Mouse (Mus musculus) forebrain, embryonic 11.5 days (tissue): ENCODE data around the gene Sptbn4. TPM values are rescaled to one million over a fixed set of nuclear protein-coding genes. Genes with fewer than 3 reads are reported as not detected.
"Not testable (repeated sequence)": the region's sequence is repeated elsewhere in the genome, so short reads cannot be mapped to it uniquely, and the experiment has no call there.

Experiments
- ATAC-seq: fragments of 200-750 bp; cut with Nextera tagmentation; replicated peaks from 2 replicates; pipeline ENCODE4 v1.8.0; 2017; ENCODE audit warnings: moderate TSS enrichment; ENCODE audit not compliant: low FRiP score
- DNase-seq: peaks from one replicate; pipeline ENCODE4 v3.0.0-alpha.2; 2017; ENCODE audit warnings: low spot score
- H3K27ac ChIP-seq: fragments of 300-500 bp; sonication (generic); 2 replicates; pipeline ENCODE4 v1.5.1; 2014; ENCODE audit warnings: low read depth, low read length
- H3K27me3 ChIP-seq: fragments of 300-500 bp; sonication (generic); 2 replicates; pipeline ENCODE4 v1.6.1; 2014; ENCODE audit warnings: mild to moderate bottlenecking, low read length, mixed read lengths; ENCODE audit not compliant: control insufficient read depth, insufficient read depth
- H3K36me3 ChIP-seq: fragments of 300-500 bp; sonication (generic); 2 replicates; pipeline ENCODE4 v1.6.1; 2014; ENCODE audit warnings: mild to moderate bottlenecking, low read length, moderate library complexity, mixed read lengths; ENCODE audit not compliant: control insufficient read depth, insufficient read depth
- H3K4me1 ChIP-seq: fragments of 300-500 bp; sonication (generic); replicated peaks from 2 replicates; pipeline ENCODE4 v1.6.1; 2014; ENCODE audit warnings: low read length, mixed read lengths; ENCODE audit not compliant: control insufficient read depth, insufficient read depth
- H3K4me2 ChIP-seq: fragments of 300-500 bp; sonication (generic); 2 replicates; pipeline ENCODE4 v1.6.1; 2014; ENCODE audit warnings: low read depth, mild to moderate bottlenecking, low read length, moderate library complexity, mixed read lengths; ENCODE audit not compliant: severe bottlenecking
- H3K4me3 ChIP-seq: fragments of 300-500 bp; sonication (generic); 2 replicates; pipeline ENCODE4 v1.5.1; 2014; ENCODE audit warnings: low read depth, low read length
- H3K9ac ChIP-seq: fragments of 300-500 bp; sonication (generic); 2 replicates; pipeline ENCODE4 v1.6.1; 2014; ENCODE audit warnings: low read length
- H3K9me3 ChIP-seq: fragments of 300-500 bp; sonication (generic); 2 replicates; pipeline ENCODE4 v1.6.1; 2016; ENCODE audit warnings: low read length, mixed read lengths; ENCODE audit not compliant: control insufficient read depth
- WGBS: fragments of 180-500 bp; shearing (Covaris S2); extraction: QIAGEN DNeasy Blood & Tissue Kit; methylation state at CpG from one replicate; pipeline ENCODE4 v1.1.7; 2014; 5-methylcytosine and 5-hydroxymethylcytosine counted together
- polyA plus RNA-seq: library from polyadenylated mRNA; unstranded; fragments of >200 nt; fragmentation: Nextera tagmentation; extraction: Ambion mirVana; gene quantifications from 2 replicates; pipeline ENCODE4 v1.2.1, GENCODE M21; 2014

The Sptbn4 gene
- polyA plus RNA-seq: 0.19 and 0.28 TPM in 2 replicates

DNA sequence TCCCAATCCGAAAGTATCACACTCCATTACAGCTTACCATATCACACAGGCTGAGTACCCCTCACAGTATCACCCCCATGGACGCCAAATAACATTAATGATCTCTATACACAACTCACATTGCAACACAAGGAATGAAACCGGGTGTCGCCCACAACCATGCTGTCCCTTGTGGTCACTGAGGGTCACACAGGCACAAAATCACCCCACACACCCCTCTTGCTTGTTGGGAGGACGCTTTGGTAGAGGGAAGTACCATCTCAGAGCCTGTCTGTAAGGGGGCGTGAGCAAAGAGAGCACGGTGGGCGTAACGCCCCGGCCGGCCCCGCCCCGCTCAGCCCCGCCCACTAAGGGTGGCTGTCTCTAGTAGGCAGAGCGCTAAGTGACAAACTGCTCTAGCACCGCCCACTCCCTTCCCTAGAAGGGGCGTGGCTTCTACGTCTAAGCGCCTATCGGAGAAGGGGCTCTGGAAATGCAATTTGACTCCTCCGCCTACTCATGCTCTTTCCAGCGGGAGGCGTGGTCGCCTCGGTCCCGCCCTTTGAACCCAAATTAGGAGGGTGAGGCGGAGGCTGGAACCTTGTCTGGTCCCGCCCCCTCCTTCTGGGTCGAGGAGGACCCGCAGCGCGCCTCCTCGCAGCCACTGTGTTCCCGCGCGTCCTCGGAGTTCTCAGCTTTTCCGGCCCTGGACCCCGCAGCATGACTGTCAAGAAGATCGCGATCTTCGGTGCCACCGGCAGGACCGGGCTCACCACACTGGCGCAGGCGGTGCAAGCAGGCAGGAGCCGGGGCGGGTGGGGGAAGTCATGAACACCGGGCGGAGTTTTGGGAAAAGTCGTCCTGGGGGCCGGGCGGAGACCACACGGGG, at the start of gene Sptbn4, which contains the start of gene Blvrb:
TSS of gene Sptbn4 (minus strand) at position 268 of the 868 bp plus-strand sequence.
TSS of gene Blvrb (plus strand) at position 560 of the 868 bp plus-strand sequence.
- peak within 1 kb of the TSS; percentile 93 for H3K4me2 ChIP-seq
- H3K9me3 ChIP-seq: no peaks in the 10 kb centered on the region; the same call in 1 of the 2 replicates
- peaks cover 26% of the 10 kb centered on the region for H3K27me3 ChIP-seq
- WGBS: under 1% methylated on average over 53 of the region's 54 CpGs
- 0 out of 2 replicates have a peak within 1 kb of the TSS, but pooled peaks have one; percentile 3 for H3K27ac ChIP-seq
- H3K9ac ChIP-seq: peak within 1 kb of the TSS; percentile 64
- DNase-seq (peak; percentile 98), ATAC-seq (peak; percentile 97)
- H3K36me3 ChIP-seq: no peaks in the 10 kb centered on the region
- H3K4me1 ChIP-seq: peaks cover 10% of the 10 kb centered on the region; the same call in 1 of the 2 replicates
- H3K4me3 ChIP-seq: peak within 1 kb of the TSS; percentile 54

DNA sequence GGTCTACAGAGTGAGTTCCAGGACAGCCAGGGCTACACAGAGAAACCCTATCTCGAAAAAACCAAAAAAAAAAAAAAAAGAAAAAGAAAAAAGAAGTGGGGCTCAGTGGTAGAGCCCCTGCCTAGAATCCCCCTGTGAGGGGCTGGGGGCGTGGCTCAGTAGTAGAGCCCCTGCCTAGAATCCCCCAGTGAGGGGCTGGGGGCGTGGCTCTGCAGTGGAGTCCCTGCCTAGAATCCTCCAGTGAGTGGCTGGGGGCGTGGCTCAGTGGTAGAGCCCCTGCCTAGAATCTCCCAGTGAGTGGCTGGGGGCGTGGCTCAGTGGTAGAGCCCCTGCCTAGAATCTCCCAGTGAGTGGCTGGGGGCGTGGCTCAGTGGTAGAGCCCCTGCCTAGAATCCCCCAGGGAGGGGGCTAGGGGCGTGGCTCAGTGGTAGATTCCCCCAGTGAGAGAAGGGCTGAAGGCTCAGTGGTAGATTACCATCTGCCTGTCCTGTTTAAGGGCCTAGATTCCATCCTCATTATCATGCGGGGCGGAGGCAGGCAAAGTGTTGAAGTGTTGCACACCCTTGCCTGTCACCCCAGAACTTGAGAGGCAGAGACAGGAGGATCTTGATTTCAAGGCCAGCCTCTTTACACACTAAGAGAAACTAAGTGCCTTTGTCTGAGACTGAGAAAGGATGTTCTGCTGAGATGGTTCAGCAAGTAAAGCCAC, 47.3 kb upstream of the Sptbn4 start:
- H3K27me3 ChIP-seq, H3K4me3 ChIP-seq, H3K9me3 ChIP-seq, H3K36me3 ChIP-seq, H3K4me2 ChIP-seq, H3K27ac ChIP-seq, H3K9ac ChIP-seq, ATAC-seq, H3K4me1 ChIP-seq, DNase-seq: not testable (repeated sequence)
- 92% methylated on average over 8 of the region's 9 CpGs for WGBS

DNA sequence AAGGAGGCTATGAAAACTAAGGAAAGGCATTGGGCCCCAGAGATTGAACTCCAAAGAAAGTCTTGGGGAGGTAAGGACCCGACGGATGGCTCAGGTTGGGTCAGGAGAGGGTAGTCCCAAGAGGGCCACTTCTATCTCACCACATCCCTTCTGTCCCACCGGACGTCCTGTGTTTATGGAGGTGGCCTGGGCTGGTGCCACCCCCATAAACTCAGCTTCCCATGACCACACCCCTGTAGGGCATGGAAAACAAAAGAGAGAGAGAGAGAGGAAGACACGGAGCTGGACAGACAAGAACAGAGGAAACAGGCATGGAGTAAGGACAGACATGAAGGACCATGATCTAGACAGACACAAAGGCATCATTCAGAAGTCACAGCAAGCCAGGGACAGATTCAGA, 46.0 kb upstream of the Sptbn4 start:
- Histone ChIP-seq H3K4me2 (no peak overlapping the region), H3K9me3 (no peaks in the 10 kb centered on the region), H3K36me3 (no peaks in the 10 kb centered on the region), H3K27ac (no peak overlapping the region), H3K4me3 (no peak overlapping the region), H3K4me1 (0 out of 2 replicates have a peak, but pooled peaks cover 4% of the 10 kb centered on the region), H3K27me3 (no peaks in the 10 kb centered on the region), H3K9ac (no peak overlapping the region)
- WGBS: 91% methylated on average over 5 of the region's 5 CpGs
- no peak for ATAC-seq
- no peak for DNase-seq

DNA sequence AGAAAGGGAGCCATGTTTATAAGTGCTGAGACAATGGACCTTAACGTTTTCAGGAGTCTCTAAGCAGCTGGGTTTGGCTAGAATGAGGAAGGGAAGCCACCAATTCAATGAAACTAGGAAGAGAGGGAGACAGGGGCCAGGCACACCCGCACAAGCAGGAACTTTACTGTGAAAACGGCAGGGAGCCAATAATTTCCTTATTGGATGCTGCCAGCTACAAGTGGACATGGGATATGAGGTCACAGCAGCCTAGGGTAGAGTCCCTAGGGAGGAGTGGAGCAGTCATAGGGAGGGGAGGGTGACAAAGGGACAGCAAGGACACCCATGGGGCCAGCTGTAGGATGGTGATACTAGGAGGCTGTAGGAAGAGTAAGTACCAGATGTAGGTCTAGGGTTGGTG, 45.5 kb upstream of the Sptbn4 start:
- no peak for DNase-seq
- Histone ChIP-seq H3K27me3 (no peaks in the 10 kb centered on the region), H3K9me3 (no peaks in the 10 kb centered on the region), H3K27ac (no peak overlapping the region), H3K4me3 (no peak overlapping the region), H3K4me1 (peaks cover 7% of the 10 kb centered on the region; the same call in 1 of the 2 replicates), H3K9ac (no peak overlapping the region), H3K4me2 (no peak overlapping the region), H3K36me3 (no peaks in the 10 kb centered on the region)
- WGBS: 81% methylated on average over 3 of the region's 3 CpGs
- no peak for ATAC-seq

DNA sequence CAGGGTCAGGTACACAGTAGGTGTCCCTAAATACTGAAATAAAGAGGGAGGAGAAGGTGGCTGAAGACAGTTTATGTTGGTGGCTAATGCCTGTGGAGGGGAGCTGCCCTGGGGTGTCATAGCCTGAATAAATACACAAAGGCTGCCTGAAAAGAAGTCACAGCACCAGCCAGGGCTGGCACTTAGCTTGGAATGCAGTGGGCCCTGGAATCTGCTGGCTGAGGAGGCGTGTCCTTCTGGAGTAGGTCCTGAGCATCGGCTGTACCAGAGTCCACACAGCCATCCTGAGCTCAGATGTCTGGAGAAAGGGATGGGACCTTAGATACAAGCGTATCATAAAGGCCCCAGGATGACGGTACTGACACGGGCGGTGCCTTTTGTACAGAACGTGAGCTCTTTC, 44.4 kb upstream of the Sptbn4 start:
- Histone ChIP-seq H3K27ac (no peak overlapping the region), H3K9ac (no peak overlapping the region), H3K4me1 (peaks cover 11% of the 10 kb centered on the region; the same call in 1 of the 2 replicates), H3K4me2 (no peak overlapping the region), H3K36me3 (no peaks in the 10 kb centered on the region), H3K4me3 (no peak overlapping the region), H3K27me3 (no peaks in the 10 kb centered on the region), H3K9me3 (no peaks in the 10 kb centered on the region)
- WGBS: 81% methylated on average over 7 of the region's 7 CpGs
- no peak for ATAC-seq
- no peak for DNase-seq

DNA sequence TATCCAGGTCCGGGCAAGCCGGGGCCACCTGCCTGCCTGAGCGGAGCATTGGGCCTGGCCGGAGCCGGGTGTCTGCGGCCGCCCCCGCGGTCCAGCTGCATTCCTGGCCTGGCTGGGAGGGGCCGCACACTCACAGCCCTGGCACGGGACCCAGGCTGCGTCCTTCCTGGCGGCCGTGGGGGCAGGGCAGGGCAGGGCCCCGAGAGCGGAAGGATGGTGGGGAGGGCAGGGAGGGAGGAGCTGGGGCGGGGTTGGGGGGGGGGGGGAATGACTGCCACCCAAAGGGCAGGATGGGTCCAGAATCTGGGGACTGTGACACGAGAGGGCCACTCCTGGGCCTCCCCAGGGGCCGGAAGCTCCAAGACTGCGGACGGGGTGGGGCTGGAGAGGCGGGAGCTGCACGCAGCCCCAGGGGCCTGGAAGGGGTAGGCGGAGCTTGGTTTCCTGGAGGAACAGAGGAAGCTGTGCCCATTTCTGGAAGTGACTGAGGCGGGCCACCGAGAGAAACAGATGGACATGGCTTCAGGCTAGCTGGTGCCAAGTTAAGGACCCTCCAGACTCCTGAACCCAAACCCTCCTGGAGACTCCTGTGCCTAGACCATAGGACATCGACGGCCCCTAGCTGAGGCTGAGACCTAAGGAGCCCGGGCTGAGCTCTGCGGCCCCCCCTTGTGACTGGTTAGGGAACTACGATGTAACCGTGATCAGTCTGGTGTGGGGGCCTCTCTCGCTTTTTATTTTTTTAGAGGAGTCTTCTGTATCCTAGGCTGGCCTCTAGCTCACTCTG, 43.2 kb upstream of the Sptbn4 start:
- 1% methylated on average over 25 of the region's 33 CpGs for WGBS
- H3K9ac ChIP-seq: peak overlapping the region; percentile 64
- H3K27ac ChIP-seq: peak overlapping the region; percentile 71
- ATAC-seq: peak; percentile 55
- no peaks in the 10 kb centered on the region for H3K9me3 ChIP-seq
- peak overlapping the region; percentile 39 for H3K4me3 ChIP-seq
- peak; percentile 89 for DNase-seq
- H3K27me3 ChIP-seq: no peaks in the 10 kb centered on the region
- H3K36me3 ChIP-seq: no peaks in the 10 kb centered on the region
- H3K4me1 ChIP-seq: peaks cover 11% of the 10 kb centered on the region; the same call in 1 of the 2 replicates
- peak overlapping the region; percentile 72 for H3K4me2 ChIP-seq

DNA sequence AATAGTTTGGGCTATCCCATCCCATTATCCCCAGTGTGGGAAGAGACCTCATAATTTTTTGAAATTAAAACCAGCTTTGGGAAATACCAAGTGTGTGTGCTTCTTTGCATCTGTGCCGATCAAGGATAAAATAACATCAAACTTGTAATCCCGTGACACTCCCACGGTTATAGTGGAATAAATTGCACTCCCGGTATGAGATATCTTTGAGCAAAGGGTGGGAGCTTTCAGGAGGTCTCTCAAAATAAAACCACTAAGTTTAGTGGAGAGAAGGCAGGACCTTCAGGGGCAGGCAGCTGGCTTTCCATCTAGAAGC, 42.7 kb upstream of the Sptbn4 start:
- ATAC-seq: no peak
- Histone ChIP-seq H3K4me3 (peak overlapping the region; percentile 39), H3K9ac (peak overlapping the region; percentile 64), H3K27ac (peak overlapping the region; percentile 71), H3K4me2 (peak overlapping the region; percentile 72), H3K9me3 (no peaks in the 10 kb centered on the region), H3K36me3 (no peaks in the 10 kb centered on the region), H3K27me3 (no peaks in the 10 kb centered on the region), H3K4me1 (peaks cover 11% of the 10 kb centered on the region; the same call in 1 of the 2 replicates)
- no peak for DNase-seq
- WGBS: 37% methylated on average over 4 of the region's 4 CpGs

DNA sequence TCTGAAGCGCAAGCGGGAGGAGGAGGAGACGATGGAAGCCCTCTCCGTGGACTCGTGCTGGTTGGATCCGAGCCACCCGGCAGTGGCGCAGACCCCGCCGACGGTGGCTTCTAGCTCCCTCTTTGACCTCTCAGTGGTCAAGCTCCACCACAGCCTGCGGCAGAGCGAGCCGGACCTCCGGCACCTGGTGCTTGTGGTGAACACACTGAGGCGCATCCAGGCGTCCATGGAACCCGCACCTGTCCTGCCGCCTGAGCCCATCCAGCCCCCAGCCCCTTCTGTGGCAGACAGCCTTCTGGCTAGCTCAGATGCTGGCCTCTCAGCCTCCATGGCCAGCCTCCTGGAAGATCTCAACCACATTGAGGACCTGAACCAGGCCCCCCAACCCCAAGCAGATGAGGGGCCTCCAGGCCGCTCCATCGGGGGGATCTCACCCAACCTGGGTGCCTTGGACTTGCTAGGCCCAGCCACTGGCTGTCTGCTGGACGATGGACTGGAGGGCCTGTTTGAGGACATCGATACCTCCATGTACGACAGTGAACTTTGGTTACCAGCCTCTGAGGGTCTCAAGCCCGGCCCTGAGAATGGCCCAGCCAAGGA, 41.9 kb upstream of the Sptbn4 start:
- Histone ChIP-seq H3K4me3 (no peak overlapping the region), H3K4me1 (peaks cover 11% of the 10 kb centered on the region; the same call in 1 of the 2 replicates), H3K36me3 (no peaks in the 10 kb centered on the region), H3K9me3 (no peaks in the 10 kb centered on the region), H3K27me3 (no peaks in the 10 kb centered on the region), H3K4me2 (no peak overlapping the region), H3K9ac (no peak overlapping the region), H3K27ac (no peak overlapping the region)
- ATAC-seq (no peak), DNase-seq (no peak)
- WGBS: 91% methylated on average over 25 of the region's 25 CpGs
